Comparison of ENCODE assay signal across 22 mouse cellular contexts in genomic region chr16:87875927-87876326, GRCm38 (mm10).
A peak's percentile ranks its signal among the peaks of the same experiment; 100 is the strongest.
DNase-seq lines count a peak whose midpoint lies in the region; ATAC-seq and TF ChIP-seq lines count a peak whose summit lies in the region.
"Had no signal": no experiment of that assay in that cellular context is flagged by ENCODE, and none has a peak within 500 bp of the region (broad histone marks: within the 10 kb centered on the region; RNA-seq: fewer than 3 reads in every experiment).

No protein-coding gene starts in this region.

- ATAC-seq in kidney, postnatal 0 days (replicated peaks; ENCODE audit: low FRiP score, low read depth), result no peak
- ATAC-seq in lung, embryonic 16.5 days (ENCODE audit: low read depth), result peak; percentile 79
- ATAC-seq: CD4-positive, CD25-positive, alpha-beta regulatory T cell, adult 4 months; forebrain, embryonic 14.5 days; forebrain, postnatal 0 days had no signal

- H3K27me3 ChIP-seq in kidney, postnatal 0 days (ENCODE audit: insufficient read depth, low read length), result no peaks in the 10 kb centered on the region
- H3K27me3 ChIP-seq in lung, embryonic 16.5 days (ENCODE audit: control insufficient read depth, insufficient read depth, low read depth, low read length), result no peaks in the 10 kb centered on the region
- H3K27me3 ChIP-seq: embryonic facial prominence, embryonic 13.5 days; hindbrain, embryonic 12.5 days; hindbrain, embryonic 15.5 days had no signal

- no peaks in the 10 kb centered on the region for H3K9me3 ChIP-seq in kidney, postnatal 0 days (replicated peaks; ENCODE audit: low read length)
- H3K9me3 ChIP-seq in lung, embryonic 16.5 days (ENCODE audit: control insufficient read depth, low read length), result no peaks in the 10 kb centered on the region
- H3K9me3 ChIP-seq: embryonic facial prominence, embryonic 13.5 days; hindbrain, embryonic 12.5 days; hindbrain, embryonic 15.5 days had no signal

- no peaks in the 10 kb centered on the region for H3K4me1 ChIP-seq in kidney, postnatal 0 days (replicated peaks; ENCODE audit: insufficient read depth, low read length)
- no peaks in the 10 kb centered on the region for H3K4me1 ChIP-seq in lung, embryonic 16.5 days (replicated peaks; ENCODE audit: control insufficient read depth, insufficient read depth, low read length)
- no peaks in the 10 kb centered on the region; the same call in 1 of the 2 replicates for H3K4me1 ChIP-seq in embryonic fibroblast, embryonic 13.5 days (ENCODE audit: control insufficient read depth, insufficient read depth, low read length)
- H3K4me1 ChIP-seq: embryonic facial prominence, embryonic 13.5 days; hindbrain, embryonic 12.5 days; hindbrain, embryonic 15.5 days had no signal

- 60% methylated on average over 2 of the region's 2 CpGs for WGBS in kidney, postnatal 0 days
- 49% methylated on average over 2 of the region's 2 CpGs for WGBS in lung, embryonic 16.5 days

- H3K27ac ChIP-seq in kidney, postnatal 0 days, result no peak overlapping the region
- H3K27ac ChIP-seq in lung, embryonic 16.5 days (ENCODE audit: low read length), result no peak overlapping the region
- H3K27ac ChIP-seq in embryonic fibroblast, embryonic 13.5 days (ENCODE audit: insufficient read depth, low read length), result peak overlapping the region; percentile 92
- H3K27ac ChIP-seq: embryonic facial prominence, embryonic 13.5 days; gastrocnemius, adult 2 months; hindbrain, embryonic 12.5 days; hindbrain, embryonic 15.5 days had no signal

- H3K4me2 ChIP-seq in kidney, postnatal 0 days (ENCODE audit: low read length), result no peak overlapping the region
- H3K4me2 ChIP-seq in lung, embryonic 16.5 days (ENCODE audit: low read depth, low read length), result no peak overlapping the region
- H3K4me2 ChIP-seq: embryonic facial prominence, embryonic 13.5 days; heart, embryonic 11.5 days; hindbrain, embryonic 12.5 days; hindbrain, embryonic 15.5 days had no signal

- H3K4me3 ChIP-seq in kidney, postnatal 0 days (replicated peaks; ENCODE audit: low read depth, low read length), result no peak overlapping the region
- no peak overlapping the region for H3K4me3 ChIP-seq in lung, embryonic 16.5 days (ENCODE audit: low read length)
- H3K4me3 ChIP-seq in embryonic fibroblast, embryonic 13.5 days (ENCODE audit: insufficient read depth, low read length), result no peak overlapping the region
- H3K4me3 ChIP-seq: embryonic facial prominence, embryonic 13.5 days; gastrocnemius, adult 2 months; hindbrain, embryonic 12.5 days; hindbrain, embryonic 15.5 days had no signal

- peak; percentile 39 for DNase-seq in kidney, postnatal 0 days (ENCODE audit: low spot score)
- no peak for DNase-seq in kidney, adult 9 months
- DNase-seq in lung, adult 18-20 months, result no peak
- no peak for DNase-seq in right cerebral cortex, adult 18-20 months
- DNase-seq: adrenal gland, adult 2 months; adrenal gland, postnatal 14 days; cerebellum, adult 11 months; cerebellum, adult 2 months; cerebellum, adult 9-11 months; cerebellum, postnatal 25 days; forebrain, postnatal 0 days; gastrocnemius, adult 2 months; gastrocnemius, postnatal 14 days; heart, adult 11 months had no signal

- no peak for TF ChIP-seq CTCF in kidney, postnatal 0 days (IDR thresholded peaks at IDR 0.05; ENCODE audit: low read depth)
- TF ChIP-seq CTCF in embryonic fibroblast, embryonic 13.5 days (IDR thresholded peaks at IDR 0.05; ENCODE audit: borderline replicate concordance, insufficient read depth, low read length), result no peak

- H3K36me3 ChIP-seq in kidney, postnatal 0 days (ENCODE audit: insufficient read depth, low read length), result no peaks in the 10 kb centered on the region
- H3K36me3 ChIP-seq in lung, embryonic 16.5 days (ENCODE audit: control insufficient read depth, insufficient read depth, low read length), result no peaks in the 10 kb centered on the region
- H3K36me3 ChIP-seq: embryonic facial prominence, embryonic 13.5 days; hindbrain, embryonic 12.5 days; hindbrain, embryonic 15.5 days had no signal

- no peak for TF ChIP-seq POLR2A in embryonic fibroblast, embryonic 13.5 days (IDR thresholded peaks at IDR 0.05; ENCODE audit: low read depth, low read length)

- no peak overlapping the region for H3K9ac ChIP-seq in kidney, postnatal 0 days (ENCODE audit: low read depth, low read length)
- no peak overlapping the region for H3K9ac ChIP-seq in lung, embryonic 16.5 days (ENCODE audit: low read length)
- H3K9ac ChIP-seq: embryonic facial prominence, embryonic 13.5 days; forebrain, postnatal 0 days; hindbrain, embryonic 12.5 days; hindbrain, embryonic 15.5 days had no signal
